Mouse (Mus musculus) liver, adult 2 months (tissue): ENCODE measurements around the gene Scin.

Experiments used
- CTCF ChIP-seq: fragments of 200-500 bp; IDR thresholded peaks from 2 replicates; pipeline ENCODE4 v1.5.1; 2011; ENCODE audit warnings: low read depth, low read length, control low read depth
- POLR2A ChIP-seq: fragments of 200-500 bp; IDR thresholded peaks from 2 replicates; pipeline ENCODE4 v1.6.1; 2011; ENCODE audit warnings: low read length, control low read depth; ENCODE audit not compliant: insufficient read depth; ENCODE audit errors: extremely low read depth

DNA sequence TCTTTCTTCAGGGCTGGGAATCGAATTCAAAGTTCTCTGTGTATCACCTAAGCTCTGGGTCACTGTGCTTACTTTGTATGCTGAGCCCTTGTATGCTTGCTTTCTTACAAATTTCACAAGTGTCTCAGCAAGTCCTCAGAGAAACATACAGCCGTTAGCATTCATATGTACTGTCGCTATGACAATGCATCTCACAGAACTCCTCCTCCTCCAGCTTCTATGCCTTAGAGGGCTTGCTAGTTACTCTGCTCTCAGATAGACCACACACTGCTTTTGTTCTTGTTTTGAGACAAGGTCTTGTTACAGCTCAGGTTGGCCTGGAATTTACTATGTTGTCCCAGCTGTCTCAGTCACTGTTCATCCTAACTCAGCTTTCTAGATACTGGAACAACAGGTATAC lies 111.7 kb downstream of the Scin start:
- TF ChIP-seq CTCF (no peak), POLR2A (no peak)
